Mouse (Mus musculus) heart, postnatal 0 days (tissue): Measurements from ENCODE around the gene Ncam1. TPM values are rescaled to one million over a fixed set of nuclear protein-coding genes. Genes with fewer than 3 reads are reported as not detected.

Source experiments
- ATAC-seq: fragments of 200-750 bp; cut with Nextera tagmentation; 2 replicates; pipeline ENCODE4 v1.8.0; 2017; ENCODE audit warnings: low read depth, moderate number of reproducible peaks, moderate library complexity; ENCODE audit not compliant: insufficient read depth
- DNase-seq: peaks from one replicate; pipeline ENCODE4 v3.0.0-alpha.2; 2016; ENCODE audit warnings: low spot score
- H3K27ac ChIP-seq: fragments of 300-500 bp; sonication (generic); 2 replicates; pipeline ENCODE4 v1.5.1; 2014; ENCODE audit warnings: low read depth, mild to moderate bottlenecking
- H3K27me3 ChIP-seq: fragments of 300-500 bp; sonication (generic); 2 replicates; pipeline ENCODE4 v1.6.1; 2014; ENCODE audit warnings: low read length, mixed read lengths; ENCODE audit not compliant: control insufficient read depth, insufficient read depth
- H3K36me3 ChIP-seq: fragments of 300-500 bp; sonication (generic); replicated peaks from 2 replicates; pipeline ENCODE4 v1.6.1; 2014; ENCODE audit warnings: low read length, mixed read lengths; ENCODE audit not compliant: control insufficient read depth, insufficient read depth
- H3K4me1 ChIP-seq: fragments of 300-500 bp; sonication (generic); 2 replicates; pipeline ENCODE4 v1.6.1; 2014; ENCODE audit warnings: antibody characterized with exemption; ENCODE audit not compliant: control insufficient read depth, insufficient read depth
- H3K4me2 ChIP-seq: fragments of 300-500 bp; sonication (generic); 2 replicates; pipeline ENCODE4 v1.6.1; 2014; ENCODE audit warnings: low read depth, mild to moderate bottlenecking, low read length, moderate library complexity
- H3K4me3 ChIP-seq: fragments of 300-500 bp; sonication (generic); 2 replicates; pipeline ENCODE4 v1.5.1; 2014; ENCODE audit warnings: low read depth, low read length
- H3K9ac ChIP-seq: fragments of 300-500 bp; sonication (generic); replicated peaks from 2 replicates; pipeline ENCODE4 v1.6.1; 2014; ENCODE audit warnings: low read depth, low read length, mixed read lengths
- H3K9me3 ChIP-seq: fragments of 300-500 bp; sonication (generic); replicated peaks from 2 replicates; pipeline ENCODE4 v1.6.1; 2016; ENCODE audit warnings: low read length; ENCODE audit not compliant: control insufficient read depth
- CTCF ChIP-seq: IDR thresholded peaks from 2 replicates; pipeline ENCODE4 v1.5.1; 2016; ENCODE audit warnings: antibody characterized with exemption, control low read depth, low read depth
- EP300 ChIP-seq: IDR thresholded peaks from 2 replicates; pipeline ENCODE4 v1.6.1; 2016; ENCODE audit warnings: antibody characterized with exemption, low read depth
- WGBS: fragments of 180-500 bp; shearing (Covaris S2); extraction: QIAGEN DNeasy Blood & Tissue Kit; methylation state at CpG from one replicate; pipeline ENCODE4 v1.1.7; 2014; 5-methylcytosine and 5-hydroxymethylcytosine counted together
- polyA plus RNA-seq: library from polyadenylated mRNA; unstranded; fragments of >200 nt; fragmentation: Nextera tagmentation; extraction: Ambion mirVana; gene quantifications from 2 replicates; pipeline ENCODE4 v1.2.1, GENCODE M21; 2015
- total RNA-seq: library from RNA; depleted of rRNA; stranded (reverse); fragments of >200 nt; gene quantifications from 2 replicates; pipeline ENCODE4 v1.2.3, GENCODE M21; 2014; ENCODE audit warnings: low replicate concordance

Ncam1 gene
- total and polyA plus RNA-seq, 2 experiments from 2014 or later: 91.4 to 154 TPM

DNA sequence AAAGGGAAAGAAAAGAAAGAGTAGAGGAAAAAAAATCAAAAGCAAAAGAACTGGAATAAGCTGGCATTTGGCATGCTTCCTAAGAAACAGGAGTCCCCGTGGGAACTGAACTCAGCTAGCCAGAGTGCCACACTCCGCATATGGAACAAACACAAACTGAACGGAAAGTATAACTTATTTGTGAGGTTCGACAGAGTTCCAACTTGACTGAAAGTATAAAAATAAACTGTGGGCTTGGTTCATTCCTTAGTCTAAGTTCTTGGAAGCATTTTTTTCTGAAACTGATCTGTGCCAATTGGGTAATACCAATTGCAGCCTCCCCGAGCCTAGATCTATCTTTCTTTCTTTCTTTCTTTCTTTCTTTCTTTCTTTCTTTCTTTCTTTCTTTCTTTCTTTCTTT lies 294.1 kb downstream of the Ncam1 start:
- WGBS: 78% methylated on average over 5 of the region's 5 CpGs
- ATAC-seq: no peak
- Histone ChIP-seq H3K9me3 (no peaks in the 10 kb centered on the region), H3K4me2 (no peak overlapping the region), H3K4me1 (no peaks in the 10 kb centered on the region), H3K4me3 (no peak overlapping the region), H3K27me3 (no peaks in the 10 kb centered on the region), H3K27ac (no peak overlapping the region), H3K9ac (no peak overlapping the region), H3K36me3 (peaks cover 45% of the 10 kb centered on the region)
- DNase-seq: no peak
- no peak for TF ChIP-seq EP300
- no peak for TF ChIP-seq CTCF

DNA sequence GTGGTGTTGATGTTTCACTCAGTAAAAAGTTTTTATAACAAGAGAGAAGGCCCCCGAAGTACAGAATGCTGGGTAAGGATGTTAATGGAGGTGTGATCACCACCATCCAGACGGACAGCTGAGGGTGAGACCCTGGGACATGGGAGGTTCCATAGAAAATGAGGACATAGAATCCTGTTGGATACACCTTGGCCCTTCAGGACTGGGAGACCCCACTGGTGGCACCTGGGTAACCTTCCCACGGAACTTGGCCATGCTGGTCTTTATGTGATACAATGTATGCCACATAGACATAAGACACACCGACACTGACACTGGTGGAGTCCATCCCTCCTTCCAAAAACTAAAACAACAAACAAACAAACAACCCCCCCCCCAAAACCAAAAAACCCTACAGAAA lies 296.5 kb downstream of the Ncam1 start:
- no peak overlapping the region for H3K27ac ChIP-seq
- no peak overlapping the region for H3K4me2 ChIP-seq
- ATAC-seq (no peak), DNase-seq (no peak)
- no peak overlapping the region for H3K4me3 ChIP-seq
- no peaks in the 10 kb centered on the region for H3K4me1 ChIP-seq
- H3K36me3 ChIP-seq: peaks cover 30% of the 10 kb centered on the region
- no peak for TF ChIP-seq CTCF
- TF ChIP-seq EP300: no peak
- no peak overlapping the region for H3K9ac ChIP-seq
- H3K27me3 ChIP-seq: no peaks in the 10 kb centered on the region
- WGBS: 87% methylated on average over 4 of the region's 4 CpGs
- no peaks in the 10 kb centered on the region for H3K9me3 ChIP-seq

DNA sequence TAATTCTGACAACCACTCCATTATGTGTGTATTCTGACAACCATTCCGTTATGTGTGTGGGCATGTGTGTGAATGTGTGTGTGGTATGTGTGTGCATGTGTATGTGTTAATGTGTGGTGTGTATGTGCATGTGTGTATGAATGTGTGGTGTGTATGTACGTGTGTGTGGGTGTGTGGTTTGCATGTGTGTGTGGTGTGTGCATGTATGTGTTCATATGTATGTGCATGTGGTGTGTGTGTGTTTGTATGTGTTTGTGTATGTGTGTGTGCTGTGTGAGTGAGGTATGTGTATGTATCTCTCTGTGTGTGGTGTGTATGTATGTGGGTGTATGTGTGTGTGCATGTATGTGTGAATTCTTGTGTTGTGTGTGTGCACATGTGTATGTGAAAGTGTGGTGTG lies 298.8 kb downstream of the Ncam1 start:
- ATAC-seq (no peak), DNase-seq (no peak)
- H3K27ac ChIP-seq: no peak overlapping the region
- no peak overlapping the region for H3K4me2 ChIP-seq
- no peaks in the 10 kb centered on the region for H3K27me3 ChIP-seq
- no peak for TF ChIP-seq CTCF
- TF ChIP-seq EP300: no peak
- no peak overlapping the region for H3K4me3 ChIP-seq
- H3K36me3 ChIP-seq: peaks cover 13% of the 10 kb centered on the region; the same call in 1 of the 2 replicates
- no peaks in the 10 kb centered on the region for H3K9me3 ChIP-seq
- H3K9ac ChIP-seq: no peak overlapping the region
- 85% methylated on average over 2 of the region's 2 CpGs for WGBS
- H3K4me1 ChIP-seq: no peaks in the 10 kb centered on the region

DNA sequence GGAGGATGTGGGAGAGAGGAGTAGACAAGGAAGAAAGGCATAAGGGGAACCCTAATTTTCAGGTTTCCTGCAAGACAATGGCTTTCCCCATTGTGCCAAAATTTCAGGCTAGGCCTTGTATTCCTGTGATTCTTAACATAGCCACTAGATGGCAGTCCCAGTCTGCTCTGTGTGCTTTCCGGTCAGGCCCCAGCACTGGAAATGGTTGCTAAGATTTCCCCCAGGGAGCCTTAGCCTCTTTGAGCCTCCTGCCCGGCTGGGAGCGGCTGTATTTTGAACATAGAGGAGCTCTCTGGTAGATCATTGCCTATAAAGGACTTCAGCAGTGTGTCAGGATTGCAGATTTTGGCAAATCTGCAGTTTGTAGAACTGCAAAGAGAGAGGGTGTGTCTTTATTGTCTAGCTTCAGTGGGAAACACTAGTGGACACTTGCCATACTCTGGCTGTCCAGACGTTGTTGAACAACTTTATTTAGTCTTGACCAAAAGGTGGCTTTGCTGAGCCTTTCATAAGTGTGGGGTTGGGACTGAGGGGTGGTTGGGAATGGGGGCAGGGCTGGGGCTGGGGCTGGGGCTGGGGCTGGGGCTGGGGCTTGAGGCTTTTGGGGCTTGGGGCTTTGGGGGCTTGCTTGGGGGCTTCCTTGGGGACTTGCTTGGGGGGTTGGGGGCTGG lies 304.6 kb downstream of the Ncam1 start:
- DNase-seq: peak; percentile 67
- H3K9ac ChIP-seq: no peak overlapping the region
- 0 out of 2 replicates have a peak, but pooled peaks cover 5% of the 10 kb centered on the region for H3K27me3 ChIP-seq
- no peaks in the 10 kb centered on the region for H3K4me1 ChIP-seq
- 4% methylated on average over 4 of the region's 4 CpGs for WGBS
- H3K27ac ChIP-seq: no peak overlapping the region
- H3K36me3 ChIP-seq: no peaks in the 10 kb centered on the region
- TF ChIP-seq EP300: no peak
- TF ChIP-seq CTCF: peak; percentile 94
- peak; percentile 77 for ATAC-seq
- H3K9me3 ChIP-seq: no peaks in the 10 kb centered on the region
- no peak overlapping the region for H3K4me2 ChIP-seq
- H3K4me3 ChIP-seq: no peak overlapping the region

DNA sequence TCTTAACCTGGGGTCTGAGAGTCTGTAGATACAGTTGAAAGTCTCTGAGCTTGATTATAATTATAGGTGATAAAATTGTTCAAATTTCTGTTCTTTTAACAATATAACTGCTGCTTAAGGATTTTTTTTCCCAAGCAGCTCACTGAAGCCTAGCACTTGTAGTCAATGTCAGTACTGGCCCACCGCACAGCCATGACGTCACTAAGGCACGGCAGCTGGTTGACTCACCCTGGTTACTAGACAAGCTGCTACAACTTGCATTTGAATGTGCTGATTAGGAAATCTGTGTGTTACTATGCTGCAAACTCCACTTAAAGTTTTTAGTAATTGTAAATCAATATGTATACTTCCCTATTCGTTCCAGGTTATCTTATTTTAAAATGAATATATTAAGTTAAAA lies 308.1 kb downstream of the Ncam1 start:
- no peak for DNase-seq
- H3K9me3 ChIP-seq: no peaks in the 10 kb centered on the region
- 68% methylated on average over 4 of the region's 4 CpGs for WGBS
- no peaks in the 10 kb centered on the region for H3K4me1 ChIP-seq
- TF ChIP-seq EP300: no peak
- no peak for TF ChIP-seq CTCF
- H3K4me2 ChIP-seq: no peak overlapping the region
- H3K36me3 ChIP-seq: no peaks in the 10 kb centered on the region
- 0 out of 2 replicates have a peak, but pooled peaks cover 5% of the 10 kb centered on the region for H3K27me3 ChIP-seq
- H3K4me3 ChIP-seq: no peak overlapping the region
- no peak overlapping the region for H3K9ac ChIP-seq
- no peak overlapping the region for H3K27ac ChIP-seq
- no peak for ATAC-seq
